Mouse (Mus musculus) megakaryocyte-erythroid progenitor cell, adult 5 weeks (primary cell): ENCODE data around the gene Chga. TPM values are rescaled to one million over a fixed set of nuclear protein-coding genes. Genes with fewer than 3 reads are reported as not detected.

Source experiments
- polyA plus RNA-seq: library from polyadenylated mRNA; stranded (reverse); fragments of >175 nt; gene quantifications from 2 replicates; pipeline ENCODE4 v1.2.3, GENCODE M21; 2012

The Chga gene
- polyA plus RNA-seq = 0.14 and 0.23 TPM in 2 replicates

GRCm38 (mm10) chr12:102554721-102555516 lies at the start of gene Chga:
Gene Chga, plus strand, starts transcription at chr12:102554969.

Other genes with a start within 250 kb of the Chga start
- 0.93 and 0.97 TPM in 2 replicates for gene Lgmn, start 115.2 kb upstream of the Chga start, polyA plus RNA-seq
- 8.1 and 9.5 TPM in 2 replicates for gene Golga5, start 85.8 kb upstream of the Chga start, polyA plus RNA-seq
- gene Itpk1, start 150.0 kb downstream of the Chga start, polyA plus RNA-seq = 38.1 and 45.0 TPM in 2 replicates
- 2.3 and 2.6 TPM in 2 replicates for gene Moap1, start 188.7 kb downstream of the Chga start, polyA plus RNA-seq
- gene Tmem251, start 188.8 kb downstream of the Chga start, polyA plus RNA-seq = 1.9 and 2.5 TPM in 2 replicates
- 2.5 TPM in 1 of 2 replicates, not detected in the other for gene Gm28051, start 202.8 kb downstream of the Chga start, polyA plus RNA-seq
- gene Gon7, start 202.8 kb downstream of the Chga start, polyA plus RNA-seq = 19.3 and 26.9 TPM in 2 replicates
- 18.5 and 21.5 TPM in 2 replicates for gene Ubr7, start 203.0 kb downstream of the Chga start, polyA plus RNA-seq
- 2.3 and 2.7 TPM in 2 replicates for gene Gm20604, start 203.7 kb downstream of the Chga start, polyA plus RNA-seq